Mouse (Mus musculus): ENCODE data around the gene Lgals1. TPM values are rescaled to one million over a fixed set of nuclear protein-coding genes. Genes with fewer than 3 reads are reported as not detected.
A peak's percentile ranks its signal among the peaks of the same experiment; 100 is the strongest.

Lgals1 gene
- total RNA-seq, 2 experiments from 2014 or later = 224 to 270 TPM

- no peak for DNase-seq
Observed at GRCm38 (mm10) chr15:78937311-78937710, 10.8 kb downstream of the Lgals1 start.

- DNase-seq = no peak
Observed at GRCm38 (mm10) chr15:78937963-78938362, 11.4 kb downstream of the Lgals1 start.

GRCm38 (mm10) chr15:78940325-78940724 lies 13.8 kb downstream of the Lgals1 start:
- no peak for DNase-seq

GRCm38 (mm10) chr15:78942663-78943062 lies 16.1 kb downstream of the Lgals1 start:
- DNase-seq = peak; percentile 74

GRCm38 (mm10) chr15:78946232-78946631 lies 19.7 kb downstream of the Lgals1 start:
- no peak for DNase-seq

- DNase-seq = peak; percentile 86
Observed at GRCm38 (mm10) chr15:78947657-78948056, 21.1 kb downstream of the Lgals1 start, which contains the start of gene Triobp. TSS of gene Triobp (plus strand) at chr15:78947724.

GRCm38 (mm10) chr15:78948152-78948725 lies 21.7 kb downstream of the Lgals1 start:
- DNase-seq = no peak

- no peak for DNase-seq
Observed at GRCm38 (mm10) chr15:78948883-78949282, 22.4 kb downstream of the Lgals1 start.

- DNase-seq = no peak
Observed at GRCm38 (mm10) chr15:78955663-78956062, 29.1 kb downstream of the Lgals1 start.

GRCm38 (mm10) chr15:78956351-78956750 lies 29.8 kb downstream of the Lgals1 start:
- DNase-seq = no peak

- no peak for DNase-seq
Observed at GRCm38 (mm10) chr15:78957021-78957420, 30.5 kb downstream of the Lgals1 start.

- no peak for DNase-seq
Observed at GRCm38 (mm10) chr15:78959537-78959936, 33.0 kb downstream of the Lgals1 start.

- DNase-seq = peak; percentile 79
Observed at GRCm38 (mm10) chr15:78960088-78960487, 33.6 kb downstream of the Lgals1 start.

GRCm38 (mm10) chr15:78962885-78963284 lies 36.4 kb downstream of the Lgals1 start:
- peak; percentile 58 for DNase-seq

- DNase-seq = no peak
Observed at GRCm38 (mm10) chr15:78971626-78972025, 45.1 kb downstream of the Lgals1 start.

GRCm38 (mm10) chr15:78973950-78974349 lies 47.4 kb downstream of the Lgals1 start:
- peak; percentile 45 for DNase-seq

GRCm38 (mm10) chr15:78977676-78978159 lies 51.2 kb downstream of the Lgals1 start:
- DNase-seq = no peak

- peak; percentile 83 for DNase-seq
Observed at GRCm38 (mm10) chr15:78978875-78979274, 52.4 kb downstream of the Lgals1 start.

Small RNA genes within 50 kb of the gene (microRNA-seq; reads per million reads assigned to microRNA genes)
- gene Mir6955 (ENCODE audit: borderline replicate concordance in 2 of 2) = 0 reads per million in 2 experiments

Other genes starting within 250 kb of the Lgals1 start
- under 1 TPM; 0.05 to 0.31 TPM for gene Elfn2, start 208.0 kb upstream of the Lgals1 start, total RNA-seq (2021)
- gene Mfng, start 153.2 kb upstream of the Lgals1 start, total RNA-seq (2021) = 1 to 10 TPM; 2.4 to 6.4 TPM
- gene Card10, start 123.7 kb upstream of the Lgals1 start, total RNA-seq (2021) = 1 to 10 TPM; 6.4 to 7.8 TPM
- gene Cdc42ep1, start 84.1 kb upstream of the Lgals1 start, total RNA-seq (2021) = 10 to 100 TPM in 1 of 2 experiments, 1 to 10 TPM in 1; 9.3 to 10.5 TPM
- gene Lgals2, start 71.2 kb upstream of the Lgals1 start, total RNA-seq (2021) = not detected
- gene Gga1, start 49.5 kb upstream of the Lgals1 start, total RNA-seq (2021) = 10 to 100 TPM; 33.5 to 34.2 TPM
- gene Gm49510, start 27.1 kb upstream of the Lgals1 start, total RNA-seq (2021) = under 1 TPM in 1 of 2 experiments, not detected in 1; 0.11 TPM
- gene Sh3bp1, start 27.0 kb upstream of the Lgals1 start, total RNA-seq (2021) = 1 to 10 TPM; 2.6 to 3.1 TPM
- 1 to 10 TPM; 2.3 TPM for gene Pdxp, start 12.8 kb upstream of the Lgals1 start, total RNA-seq (2021)
- 10 to 100 TPM; 22.2 to 23.1 TPM for gene Nol12, start 8.2 kb downstream of the Lgals1 start, total RNA-seq (2021)
- gene Triobp, start 21.0 kb downstream of the Lgals1 start, total RNA-seq (2021) = 10 to 100 TPM; 35.3 to 42.2 TPM
- gene H1f0, start 101.7 kb downstream of the Lgals1 start, total RNA-seq (2021) = 10 to 100 TPM; 73.2 to 75.3 TPM
- not detected for gene Galr3, start 115.2 kb downstream of the Lgals1 start, total RNA-seq (2021)
- 1 to 10 TPM; 3.6 to 4.4 TPM for gene Ankrd54, start 136.2 kb downstream of the Lgals1 start, total RNA-seq (2021)
- gene Eif3l, start 148.5 kb downstream of the Lgals1 start, total RNA-seq (2021) = 10 to 100 TPM; 46.3 to 53.2 TPM
- 10 to 100 TPM; 14.0 to 15.0 TPM for gene Micall1, start 182.2 kb downstream of the Lgals1 start, total RNA-seq (2021)
- 10 to 100 TPM; 65.8 to 66.9 TPM for gene Polr2f, start 214.3 kb downstream of the Lgals1 start, total RNA-seq (2021)
- gene 1700088E04Rik, start 214.5 kb downstream of the Lgals1 start, total RNA-seq (2021) = 1 to 10 TPM in 1 of 2 experiments, under 1 TPM in 1; 0.56 to 1.6 TPM
- 1 to 10 TPM; 1.3 to 1.8 TPM for gene Sox10, start 238.5 kb downstream of the Lgals1 start, total RNA-seq (2021)

Data from gastrocnemius, postnatal 25 days (tissue).